Mouse (Mus musculus): ENCODE data around the gene Nlrp3.

GRCm38 (mm10) chr11:59526472-59527080, 14.8 kb upstream of the Nlrp3 start, which contains the start of gene Zkscan17:
- peak; percentile 39 for TF ChIP-seq CTCF (conservative IDR thresholded peaks at IDR 0.05; ENCODE audit: insufficient read depth, insufficient read length, low read depth, low read length)
- no peak for TF ChIP-seq POLR2A (IDR thresholded peaks at IDR 0.05; ENCODE audit: low read depth, low read length)

Measured in kidney, adult 2 months (tissue).